Mouse (Mus musculus) CH12.LX (cell line): Measurements from ENCODE around the gene Zfp592. TPM values are rescaled to one million over a fixed set of nuclear protein-coding genes. Genes with fewer than 3 reads are reported as not detected.

Experiments used
- DNase-seq: peaks from one replicate; pipeline ENCODE4 v3.0.0-alpha.2; 2013; ENCODE audit errors: extremely low read depth
- H3K27ac ChIP-seq: 2 replicates; pipeline ENCODE4 v1.5.1; 2012; ENCODE audit warnings: low read depth, mild to moderate bottlenecking, control low read depth, moderate library complexity; ENCODE audit not compliant: insufficient read depth
- H3K27me3 ChIP-seq: replicated peaks from 2 replicates; pipeline ENCODE3; 2012; ENCODE audit warnings: inconsistent platforms
- H3K36me3 ChIP-seq, 2 experiments: replicated peaks in 1 of 2; 2 replicates each; pipeline versions ENCODE3 to v1.6.1; 2012; ENCODE audit warnings: inconsistent platforms in 1 of 2, low read length in 1 of 2, mild to moderate bottlenecking in 1 of 2, mixed read lengths in 1 of 2, moderate library complexity in 1 of 2; ENCODE audit not compliant: control insufficient read depth in 1 of 2, insufficient read depth in 1 of 2
- H3K4me1 ChIP-seq, 2 experiments: 2 replicates each; pipeline ENCODE4 v1.6.1; 2012; ENCODE audit warnings: inconsistent platforms in 1 of 2, moderate library complexity in 1 of 2; ENCODE audit not compliant: insufficient read depth in 2 of 2, control insufficient read depth in 1 of 2
- H3K4me2 ChIP-seq: 2 replicates; pipeline ENCODE4 v1.6.1; 2012; ENCODE audit warnings: low read depth, mild to moderate bottlenecking, control low read depth; ENCODE audit not compliant: poor library complexity, insufficient read depth, severe bottlenecking
- H3K4me3 ChIP-seq, 3 experiments: fragments of 150-350 bp in 1 of 3; sonication (generic) in 1 of 3; replicated peaks in 1 of 3; 2 replicates each; pipeline versions ENCODE3 to v1.5.1; 2011 to 2012; ENCODE audit warnings: low read depth in 2 of 3, low read length in 2 of 3, mild to moderate bottlenecking in 2 of 3, moderate library complexity in 2 of 3, control low read depth in 1 of 3, improper control_type of control experiment in 1 of 3, inconsistent platforms in 1 of 3, mixed read lengths in 1 of 3; ENCODE audit not compliant: poor library complexity in 1 of 3
- H3K79me2 ChIP-seq: replicated peaks from 2 replicates; pipeline ENCODE4 v1.6.1; 2012; ENCODE audit warnings: mild to moderate bottlenecking, moderate library complexity; ENCODE audit not compliant: control insufficient read depth, poor library complexity, insufficient read depth, severe bottlenecking; ENCODE audit errors: extremely low read depth
- H3K9ac ChIP-seq: 2 replicates; pipeline ENCODE4 v1.6.1; 2012; ENCODE audit warnings: low read depth, mild to moderate bottlenecking, control low read depth, moderate library complexity; ENCODE audit not compliant: insufficient read depth
- H3K9me3 ChIP-seq: replicated peaks from 2 replicates; pipeline ENCODE3; 2012; ENCODE audit warnings: low read length, inconsistent platforms, mixed read lengths
- BHLHE40 ChIP-seq: IDR thresholded peaks from 2 replicates; pipeline ENCODE4 v1.6.1; 2011; ENCODE audit warnings: mild to moderate bottlenecking, low read depth, low read length, improper control_type of control experiment
- CHD1 ChIP-seq: IDR thresholded peaks from 2 replicates; pipeline ENCODE4 v1.6.1; 2012; ENCODE audit warnings: low read depth, low read length, improper control_type of control experiment, inconsistent platforms
- CHD2 ChIP-seq: IDR thresholded peaks from 2 replicates; pipeline ENCODE4 v1.6.1; 2011; ENCODE audit warnings: low read length, improper control_type of control experiment
- E2F4 ChIP-seq: IDR thresholded peaks from 2 replicates; pipeline ENCODE4 v1.6.1; 2011; ENCODE audit warnings: low read depth, low read length, improper control_type of control experiment; ENCODE audit not compliant: insufficient replicate concordance
- EP300 ChIP-seq: IDR thresholded peaks from 2 replicates; pipeline ENCODE4 v1.6.1; 2011; ENCODE audit warnings: low read length, improper control_type of control experiment
- GABPA ChIP-seq: IDR thresholded peaks from 2 replicates; pipeline ENCODE4 v1.6.1; 2012; ENCODE audit warnings: low read depth, low read length, improper control_type of control experiment, inconsistent platforms; ENCODE audit not compliant: insufficient replicate concordance
- JUND ChIP-seq: conservative IDR thresholded peaks from 2 replicates; pipeline ENCODE4 v1.6.1; 2011; ENCODE audit warnings: low read depth, low read length, improper control_type of control experiment
- MEF2A ChIP-seq: IDR thresholded peaks from 2 replicates; pipeline ENCODE4 v1.6.1; 2014; ENCODE audit warnings: low read depth, mild to moderate bottlenecking, inconsistent platforms, low read length, improper control_type of control experiment, borderline replicate concordance
- MXI1 ChIP-seq: IDR thresholded peaks from 2 replicates; pipeline ENCODE4 v1.6.1; 2011; ENCODE audit warnings: mild to moderate bottlenecking, low read depth, low read length, improper control_type of control experiment
- MYC ChIP-seq: IDR thresholded peaks from 2 replicates; pipeline ENCODE4 v1.6.1; 2011; ENCODE audit warnings: low read depth, mild to moderate bottlenecking, improper control_type of control experiment, low read length
- PAX5 ChIP-seq: IDR thresholded peaks from 2 replicates; pipeline ENCODE4 v1.6.1; 2012; ENCODE audit warnings: low read length, inconsistent platforms, mixed read lengths
- POLR2A ChIP-seq: IDR thresholded peaks from 2 replicates; pipeline ENCODE4 v1.6.1; 2011; ENCODE audit warnings: low read depth, mild to moderate bottlenecking, improper control_type of control experiment, low read length
- SIN3A ChIP-seq: IDR thresholded peaks from 2 replicates; pipeline ENCODE4 v1.6.1; 2012; ENCODE audit warnings: low read length, improper control_type of control experiment, inconsistent platforms
- SMC3 ChIP-seq: IDR thresholded peaks from 2 replicates; pipeline ENCODE4 v1.6.1; 2011; ENCODE audit warnings: low read depth, low read length, improper control_type of control experiment
- TCF12 ChIP-seq: IDR thresholded peaks from 2 replicates; pipeline ENCODE4 v1.6.1; 2014; ENCODE audit warnings: low read depth, mild to moderate bottlenecking, inconsistent platforms, low read length, improper control_type of control experiment
- ZKSCAN1 ChIP-seq: IDR thresholded peaks from 2 replicates; pipeline ENCODE4 v1.6.1; 2012; ENCODE audit warnings: low read depth, inconsistent platforms, low read length, improper control_type of control experiment, borderline replicate concordance
- dilution Hi-C: fragments of 300-500 bp; cut with MboI; formaldehyde crosslinking; loops from 2 replicates; pipeline ENCODE4 v1.14.3; 2020; ENCODE audit warnings: low sequenced_read_pairs; ENCODE audit not compliant: extremely low pct_unique_long_range_greater_than_20kb, extremely low pct_ligation_motif_present
- in situ Hi-C: fragments of 300-500 bp; cut with MboI; formaldehyde crosslinking; loops from 3 replicates; pipeline ENCODE4 v1.14.3; 2019; ENCODE audit warnings: low sequenced_read_pairs, low pct_ligation_motif_present, low pct_unique_long_range_greater_than_20kb, mixed read lengths
- polyA plus RNA-seq: library from polyadenylated mRNA; unstranded; fragments of >175 nt; gene quantifications from 2 replicates; pipeline ENCODE4 v1.2.1, GENCODE M21; 2012; ENCODE audit warnings: low read depth; ENCODE audit not compliant: insufficient read length
- total RNA-seq, 2 experiments: library from RNA; depleted of rRNA; stranded (reverse); fragments of 300-350 nt in 1 of 2; fragments of >200 nt in 1 of 2; gene quantifications; 2 replicates each; pipeline ENCODE4 v1.2.3; 2012 to 2014

The Zfp592 gene
- total and polyA plus RNA-seq, 3 experiments = 7.8 to 23.6 (median 10.1) TPM

GRCm38 (mm10) chr7:80951461-80951860 lies 42.0 kb upstream of the Zfp592 start:
- in situ Hi-C loops = no loop called here

GRCm38 (mm10) chr7:80952140-80952539 lies 41.3 kb upstream of the Zfp592 start:
- no peak overlapping the region for H3K9ac ChIP-seq
- peaks cover 23% of the 10 kb centered on the region for H3K27me3 ChIP-seq
- DNase-seq = no peak
- H3K4me1 ChIP-seq = peaks cover 0 to 5% of the 10 kb centered on the region in 2 experiments; a peak in 1 of 4 replicates
- H3K9me3 ChIP-seq = peaks cover 2% of the 10 kb centered on the region
- H3K36me3 ChIP-seq = no peaks in the 10 kb centered on the region
- TF ChIP-seq BHLHE40 (no peak), SMC3 (no peak), TCF12 (no peak)
- no peaks in the 10 kb centered on the region for H3K79me2 ChIP-seq
- H3K4me2 ChIP-seq = no peak overlapping the region
- dilution Hi-C loops = no loop called here
- in situ Hi-C loops = no loop called here
- no peak overlapping the region for H3K27ac ChIP-seq
- no peak overlapping the region for H3K4me3 ChIP-seq

More at GRCm38 (mm10) chr7:80951461-80951860, 42.0 kb upstream of the Zfp592 start:
- TF ChIP-seq CHD1 = no peak
- TF ChIP-seq MYC = no peak
- TF ChIP-seq TCF12 = no peak
- no peak for TF ChIP-seq PAX5
- TF ChIP-seq CHD2 = no peak
- TF ChIP-seq MXI1 = no peak
- TF ChIP-seq E2F4 = no peak
- TF ChIP-seq MEF2A = no peak
- TF ChIP-seq GABPA = no peak
- no peak for TF ChIP-seq EP300
- TF ChIP-seq SIN3A = no peak
- no peak for TF ChIP-seq BHLHE40
- no peak for TF ChIP-seq POLR2A
- Histone ChIP-seq H3K9ac (no peak overlapping the region), H3K4me2 (no peak overlapping the region), H3K4me3 (no peak overlapping the region), H3K36me3 (no peaks in the 10 kb centered on the region), H3K27me3 (peaks cover 23% of the 10 kb centered on the region), H3K4me1 (peaks cover 0 to 5% of the 10 kb centered on the region in 2 experiments; a peak in 1 of 4 replicates), H3K9me3 (peaks cover 2% of the 10 kb centered on the region), H3K27ac (no peak overlapping the region), H3K79me2 (peaks cover 6% of the 10 kb centered on the region; the same call in 1 of the 2 replicates)
- no peak for DNase-seq
- dilution Hi-C loops = no loop called here

GRCm38 (mm10) chr7:80954251-80954650 lies 39.2 kb upstream of the Zfp592 start:
- DNase-seq = no peak
- Histone ChIP-seq H3K27ac (no peak overlapping the region), H3K4me3 (no peak overlapping the region), H3K27me3 (peaks cover 23% of the 10 kb centered on the region), H3K4me1 (no peaks in the 10 kb centered on the region), H3K9ac (no peak overlapping the region), H3K79me2 (no peaks in the 10 kb centered on the region), H3K4me2 (no peak overlapping the region), H3K36me3 (no peaks in the 10 kb centered on the region), H3K9me3 (peaks cover 2% of the 10 kb centered on the region)
- in situ Hi-C loops (no loop called here), dilution Hi-C loops (no loop called here)
- no peak for TF ChIP-seq SIN3A
- TF ChIP-seq JUND = no peak
- no peak for TF ChIP-seq SMC3
- TF ChIP-seq ZKSCAN1 = no peak
